Mouse (Mus musculus) liver, embryonic 14.5 days (tissue): ENCODE measurements around the gene Mybl2.

Experiments
- CTCF ChIP-seq: IDR thresholded peaks from 2 replicates; pipeline ENCODE4 v1.5.1; 2016; ENCODE audit warnings: antibody characterized with exemption, low read depth, control low read depth
- EP300 ChIP-seq: IDR thresholded peaks from 2 replicates; pipeline ENCODE4 v1.6.1; 2016; ENCODE audit warnings: antibody characterized with exemption, low read depth

GRCm38 (mm10) chr2:163056584-163056983 lies 2.1 kb downstream of the Mybl2 start:
- TF ChIP-seq CTCF (0 out of 2 replicates have a peak, but pooled peaks have one; percentile 1), EP300 (no peak)
